Mouse (Mus musculus) small intestine, adult 2 months (tissue): ENCODE measurements around the gene Gm20388.

ENCODE experiments used
- CTCF ChIP-seq: fragments of 200-500 bp; IDR thresholded peaks from 2 replicates; pipeline ENCODE4 v1.5.1; 2012; ENCODE audit warnings: low read depth, mild to moderate bottlenecking, control low read depth, inconsistent platforms, low read length, moderate library complexity, mixed read lengths; ENCODE audit not compliant: insufficient replicate concordance, insufficient read length; ENCODE audit errors: extremely low read depth
- POLR2A ChIP-seq: fragments of 200-500 bp; IDR thresholded peaks from 2 replicates; pipeline ENCODE4 v1.6.1; 2012; ENCODE audit warnings: low read depth, mild to moderate bottlenecking, control low read depth, inconsistent platforms, low read length, moderate library complexity

DNA sequence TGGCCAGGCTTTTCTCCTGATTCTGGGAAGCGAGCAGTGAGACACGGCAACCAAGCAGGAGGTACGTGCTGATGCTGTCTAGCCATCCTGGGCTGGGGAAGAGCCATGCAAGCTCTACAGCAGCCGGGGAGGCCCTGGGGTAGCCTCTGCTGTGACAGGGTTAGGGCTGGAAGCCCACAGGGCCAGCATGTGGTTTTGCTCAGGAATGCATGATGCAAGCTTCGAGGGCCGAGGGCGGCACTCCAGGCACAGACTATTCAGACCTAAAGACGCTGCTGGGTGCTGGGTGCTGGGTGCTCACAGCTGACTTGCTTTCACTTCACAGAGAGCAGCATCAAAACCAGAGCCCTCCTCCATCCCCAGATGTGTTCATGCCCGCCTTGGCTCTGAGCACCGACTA is 1382.8 kb downstream of the Gm20388 start:
- TF ChIP-seq CTCF (no peak), POLR2A (no peak)
